Mouse (Mus musculus): Measurements from ENCODE around the gene Acvr1b. TPM values are rescaled to one million over a fixed set of nuclear protein-coding genes. Genes with fewer than 3 reads are reported as not detected.
A peak's percentile ranks its signal among the peaks of the same experiment; 100 is the strongest.

The Acvr1b gene
- polyA plus RNA-seq, 1 experiment from 2014 or later: 1.6 TPM

GRCm38 (mm10) chr15:101147115-101147909, 26.6 kb upstream of the Acvr1b start:
- ATAC-seq (ENCODE audit: insufficient read depth): no peak
- Histone ChIP-seq H3K4me1 (replicated peaks) (peaks cover 50% of the 10 kb centered on the region), H3K36me3 (replicated peaks) (no peaks in the 10 kb centered on the region), H3K27ac (replicated peaks) (no peak overlapping the region), H3K27me3 (peaks cover 17% of the 10 kb centered on the region), H3K9ac (no peak overlapping the region), H3K9me3 (replicated peaks) (no peaks in the 10 kb centered on the region), H3K4me3 (replicated peaks) (no peak overlapping the region), H3K4me2 (peak overlapping the region; percentile 28)
- WGBS (ENCODE audit: insufficient replicate concordance): 6% methylated on average over 16 of the region's 16 CpGs

- no peak for ATAC-seq (ENCODE audit: insufficient read depth)
- WGBS (ENCODE audit: insufficient replicate concordance): 6% methylated on average over 6 of the region's 6 CpGs
- no peaks in the 10 kb centered on the region for H3K36me3 ChIP-seq (replicated peaks)
- no peak overlapping the region for H3K27ac ChIP-seq (replicated peaks)
- H3K9me3 ChIP-seq (replicated peaks): no peaks in the 10 kb centered on the region
- peaks cover 50% of the 10 kb centered on the region for H3K4me1 ChIP-seq (replicated peaks)
- H3K4me2 ChIP-seq: peak overlapping the region; percentile 28
- H3K27me3 ChIP-seq: peaks cover 17% of the 10 kb centered on the region
- no peak overlapping the region for H3K9ac ChIP-seq
- H3K4me3 ChIP-seq (replicated peaks): no peak overlapping the region
These were observed 26.0 kb upstream of the Acvr1b start for GRCm38 (mm10) chr15:101147910-101148273.

GRCm38 (mm10) chr15:101148604-101149003, 25.3 kb upstream of the Acvr1b start:
- H3K27me3 ChIP-seq: peaks cover 17% of the 10 kb centered on the region
- peaks cover 44% of the 10 kb centered on the region for H3K4me1 ChIP-seq (replicated peaks)
- ATAC-seq (ENCODE audit: insufficient read depth): no peak
- 37% methylated on average over 6 of the region's 6 CpGs for WGBS (ENCODE audit: insufficient replicate concordance)
- H3K9me3 ChIP-seq (replicated peaks): no peaks in the 10 kb centered on the region
- H3K4me3 ChIP-seq (replicated peaks): no peak overlapping the region
- H3K9ac ChIP-seq: no peak overlapping the region
- H3K4me2 ChIP-seq: no peak overlapping the region
- H3K27ac ChIP-seq (replicated peaks): no peak overlapping the region
- H3K36me3 ChIP-seq (replicated peaks): no peaks in the 10 kb centered on the region

GRCm38 (mm10) chr15:101151409-101152261, 22.2 kb upstream of the Acvr1b start:
- Histone ChIP-seq H3K36me3 (replicated peaks) (no peaks in the 10 kb centered on the region), H3K27me3 (peaks cover 8% of the 10 kb centered on the region), H3K27ac (replicated peaks) (no peak overlapping the region), H3K9ac (no peak overlapping the region), H3K9me3 (replicated peaks) (no peaks in the 10 kb centered on the region), H3K4me2 (no peak overlapping the region), H3K4me3 (replicated peaks) (no peak overlapping the region), H3K4me1 (replicated peaks) (peaks cover 18% of the 10 kb centered on the region)
- no peak for ATAC-seq (ENCODE audit: insufficient read depth)
- 41% methylated on average over 9 of the region's 9 CpGs for WGBS (ENCODE audit: insufficient replicate concordance)

- Histone ChIP-seq H3K4me2 (no peak overlapping the region), H3K9me3 (replicated peaks) (no peaks in the 10 kb centered on the region), H3K9ac (no peak overlapping the region), H3K4me1 (replicated peaks) (no peaks in the 10 kb centered on the region; the same call in 1 of the 2 replicates), H3K27me3 (no peaks in the 10 kb centered on the region), H3K4me3 (replicated peaks) (no peak overlapping the region), H3K36me3 (replicated peaks) (no peaks in the 10 kb centered on the region), H3K27ac (replicated peaks) (no peak overlapping the region)
- ATAC-seq (ENCODE audit: insufficient read depth): no peak
- WGBS (ENCODE audit: insufficient replicate concordance): 24% methylated on average over 7 of the region's 7 CpGs
These were observed 18.9 kb upstream of the Acvr1b start for GRCm38 (mm10) chr15:101154700-101155616.

- Histone ChIP-seq H3K4me2 (no peak overlapping the region), H3K4me1 (replicated peaks) (0 out of 2 replicates have a peak, but pooled peaks cover 4% of the 10 kb centered on the region), H3K9me3 (replicated peaks) (no peaks in the 10 kb centered on the region), H3K36me3 (replicated peaks) (no peaks in the 10 kb centered on the region), H3K9ac (no peak overlapping the region), H3K27me3 (no peaks in the 10 kb centered on the region), H3K27ac (replicated peaks) (no peak overlapping the region), H3K4me3 (replicated peaks) (no peak overlapping the region)
- WGBS (ENCODE audit: insufficient replicate concordance): 0% methylated on average over 1 of the region's 1 CpGs
- no peak for ATAC-seq (ENCODE audit: insufficient read depth)
These were observed 13.7 kb upstream of the Acvr1b start for GRCm38 (mm10) chr15:101160128-101160527.

- H3K27ac ChIP-seq (replicated peaks): no peak overlapping the region
- 38% methylated on average over 7 of the region's 7 CpGs for WGBS (ENCODE audit: insufficient replicate concordance)
These were observed 13.3 kb upstream of the Acvr1b start for GRCm38 (mm10) chr15:101160591-101160990.

GRCm38 (mm10) chr15:101161534-101161933, 12.3 kb upstream of the Acvr1b start:
- 61% methylated on average over 7 of the region's 7 CpGs for WGBS (ENCODE audit: insufficient replicate concordance)

More at GRCm38 (mm10) chr15:101160591-101160990, 13.3 kb upstream of the Acvr1b start:
- H3K27me3 ChIP-seq: no peaks in the 10 kb centered on the region
- H3K36me3 ChIP-seq (replicated peaks): no peaks in the 10 kb centered on the region
- no peak for ATAC-seq (ENCODE audit: insufficient read depth)
- no peak overlapping the region for H3K4me3 ChIP-seq (replicated peaks)
- no peaks in the 10 kb centered on the region for H3K9me3 ChIP-seq (replicated peaks)
- H3K4me1 ChIP-seq (replicated peaks): 0 out of 2 replicates have a peak, but pooled peaks cover 4% of the 10 kb centered on the region
- H3K4me2 ChIP-seq: no peak overlapping the region
- H3K9ac ChIP-seq: no peak overlapping the region

GRCm38 (mm10) chr15:101163056-101163458, 10.8 kb upstream of the Acvr1b start:
- Histone ChIP-seq H3K9me3 (replicated peaks) (no peaks in the 10 kb centered on the region), H3K4me2 (no peak overlapping the region), H3K27ac (replicated peaks) (no peak overlapping the region), H3K36me3 (replicated peaks) (no peaks in the 10 kb centered on the region), H3K27me3 (no peaks in the 10 kb centered on the region), H3K4me3 (replicated peaks) (no peak overlapping the region), H3K4me1 (replicated peaks) (0 out of 2 replicates have a peak, but pooled peaks cover 10% of the 10 kb centered on the region), H3K9ac (no peak overlapping the region)
- WGBS (ENCODE audit: insufficient replicate concordance): 65% methylated on average over 15 of the region's 15 CpGs
- ATAC-seq (ENCODE audit: insufficient read depth): no peak

More at GRCm38 (mm10) chr15:101161534-101161933, 12.3 kb upstream of the Acvr1b start:
- no peaks in the 10 kb centered on the region for H3K36me3 ChIP-seq (replicated peaks)
- H3K9ac ChIP-seq: no peak overlapping the region
- no peak overlapping the region for H3K27ac ChIP-seq (replicated peaks)
- H3K9me3 ChIP-seq (replicated peaks): no peaks in the 10 kb centered on the region
- H3K4me2 ChIP-seq: no peak overlapping the region
- ATAC-seq (ENCODE audit: insufficient read depth): no peak
- no peaks in the 10 kb centered on the region for H3K27me3 ChIP-seq
- H3K4me3 ChIP-seq (replicated peaks): no peak overlapping the region
- H3K4me1 ChIP-seq (replicated peaks): 0 out of 2 replicates have a peak, but pooled peaks cover 10% of the 10 kb centered on the region

GRCm38 (mm10) chr15:101163854-101164253, 10.0 kb upstream of the Acvr1b start:
- H3K4me1 ChIP-seq (replicated peaks): 0 out of 2 replicates have a peak, but pooled peaks cover 10% of the 10 kb centered on the region
- H3K27me3 ChIP-seq: no peaks in the 10 kb centered on the region
- H3K9me3 ChIP-seq (replicated peaks): no peaks in the 10 kb centered on the region
- H3K9ac ChIP-seq: no peak overlapping the region
- no peak for ATAC-seq (ENCODE audit: insufficient read depth)
- no peaks in the 10 kb centered on the region for H3K36me3 ChIP-seq (replicated peaks)
- no peak overlapping the region for H3K4me2 ChIP-seq
- no peak overlapping the region for H3K27ac ChIP-seq (replicated peaks)
- 32% methylated on average over 5 of the region's 5 CpGs for WGBS (ENCODE audit: insufficient replicate concordance)
- no peak overlapping the region for H3K4me3 ChIP-seq (replicated peaks)
